Mouse (Mus musculus) cerebellum, adult 8-10 months (tissue): ENCODE data around the gene Prok2.

Experiments
- DNase-seq: peaks from one replicate; pipeline ENCODE4 v3.0.0; 2022

Prok2 gene

DNA sequence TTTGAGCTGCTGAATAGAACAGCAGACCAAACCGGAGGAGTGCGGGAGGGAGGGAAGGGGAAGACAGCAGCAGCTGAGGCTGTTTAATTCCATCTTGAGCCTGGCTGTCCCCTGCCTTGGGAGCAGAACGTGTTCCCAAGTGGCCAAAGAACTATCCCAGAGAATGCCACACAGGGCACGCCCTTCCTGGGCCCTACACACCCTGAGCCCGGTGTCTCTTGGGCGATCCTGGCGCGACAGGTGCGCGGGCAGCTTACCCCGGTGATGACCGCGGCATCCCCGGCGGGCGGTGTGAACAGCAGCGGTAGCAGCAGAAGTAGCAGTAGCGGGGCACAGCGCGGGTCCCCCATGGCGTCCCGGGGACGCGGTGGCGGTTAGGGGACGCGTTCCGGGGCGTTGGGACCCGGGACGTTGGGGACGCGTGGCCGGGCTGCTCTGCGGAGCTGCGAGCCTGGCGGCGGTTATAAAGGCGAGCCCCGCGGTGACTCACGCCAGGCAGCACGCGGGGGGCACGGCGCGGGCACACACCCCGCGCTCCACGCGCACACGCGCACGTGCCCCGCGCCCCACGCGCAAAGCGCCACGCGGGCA is at the start of gene Prok2:
Gene Prok2 (minus strand): TSS at position 422 of the 591 bp plus-strand sequence.
- DNase-seq: no peak

GRCm38 (mm10) chr6:99774680-99775079 is 48.5 kb upstream of the Prok2 start:
- DNase-seq: no peak

DNA sequence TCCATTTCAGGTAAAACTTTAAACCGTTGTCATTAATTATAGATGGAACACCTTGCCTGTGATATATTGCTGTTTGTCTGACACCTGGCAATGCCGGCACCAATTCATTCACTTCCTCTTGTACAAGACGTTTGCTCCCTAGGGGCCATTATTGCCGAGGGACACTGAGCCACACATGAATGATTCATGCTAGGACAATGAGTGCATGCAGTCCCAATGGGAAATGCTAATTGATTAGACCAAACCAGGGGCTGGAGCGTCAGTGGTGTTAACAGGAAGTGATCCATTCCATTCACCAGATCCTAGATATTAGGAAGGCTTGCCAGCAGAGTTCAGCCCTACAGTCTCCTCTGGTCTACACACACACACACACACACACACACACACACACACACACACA is 42.3 kb upstream of the Prok2 start:
- no peak for DNase-seq

DNA sequence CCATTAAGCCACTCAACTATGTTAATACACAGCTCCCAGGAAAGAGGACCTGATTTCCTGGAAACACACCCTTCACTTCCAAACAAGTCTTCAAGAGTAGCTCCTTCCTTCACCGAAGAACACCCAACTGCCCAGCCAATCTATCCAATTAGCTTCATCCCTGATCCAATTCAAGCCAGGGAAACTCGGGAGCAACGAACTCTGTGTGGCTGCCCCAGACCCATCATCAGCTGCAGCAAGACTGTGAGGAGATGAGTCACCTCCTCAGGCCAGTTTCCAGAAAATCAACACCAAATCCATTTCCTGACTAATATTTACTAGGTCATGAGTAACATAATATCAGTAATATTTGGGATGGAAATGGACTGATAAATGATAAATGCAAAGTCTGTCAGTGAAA is 38.7 kb upstream of the Prok2 start:
- no peak for DNase-seq

DNA sequence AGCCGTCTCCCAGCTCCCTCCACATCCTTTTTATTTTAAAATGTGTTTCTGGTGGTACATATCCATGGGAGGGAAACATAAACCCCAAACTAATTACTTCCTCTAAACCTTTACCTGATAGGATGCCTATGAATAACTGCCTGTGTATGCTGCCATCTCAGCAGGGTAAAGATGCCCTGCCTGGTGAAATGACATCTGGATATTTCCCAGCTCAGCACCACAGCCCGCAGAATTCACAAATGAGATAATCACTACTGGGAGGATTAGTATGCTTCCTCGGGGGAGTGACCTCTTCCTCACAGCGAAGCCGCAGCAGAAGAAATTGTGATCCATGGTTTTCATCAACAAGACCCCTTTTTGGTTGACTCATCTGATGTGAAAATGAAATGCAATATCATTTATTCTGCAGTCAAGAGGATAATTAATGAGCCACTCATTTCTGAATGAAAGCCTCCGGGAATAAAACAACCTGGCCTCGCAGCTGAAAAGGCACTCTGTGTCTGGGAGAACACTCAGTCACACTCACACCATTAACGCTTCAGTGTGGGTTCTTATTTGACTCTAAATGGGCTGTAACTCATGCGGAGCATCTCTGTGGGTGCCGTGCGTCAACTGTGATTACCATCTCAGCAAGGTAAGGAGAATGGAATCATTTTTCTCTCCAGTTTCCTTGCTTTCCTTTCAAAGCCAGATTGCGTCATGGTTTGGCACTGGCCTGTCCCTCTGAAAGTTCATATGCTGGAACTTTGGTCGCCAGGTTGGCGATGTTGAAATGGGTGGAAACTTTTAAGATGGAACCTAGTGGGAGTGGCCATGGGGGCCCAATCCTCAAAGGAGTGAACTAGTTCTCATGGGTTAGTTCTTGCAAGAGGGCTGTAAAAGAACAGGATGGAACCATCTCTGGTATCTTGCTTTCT is 36.1 kb upstream of the Prok2 start:
- DNase-seq: no peak

GRCm38 (mm10) chr6:99756105-99756504 is 29.9 kb upstream of the Prok2 start:
- DNase-seq: no peak

GRCm38 (mm10) chr6:99751308-99751707 is 25.1 kb upstream of the Prok2 start:
- no peak for DNase-seq

DNA sequence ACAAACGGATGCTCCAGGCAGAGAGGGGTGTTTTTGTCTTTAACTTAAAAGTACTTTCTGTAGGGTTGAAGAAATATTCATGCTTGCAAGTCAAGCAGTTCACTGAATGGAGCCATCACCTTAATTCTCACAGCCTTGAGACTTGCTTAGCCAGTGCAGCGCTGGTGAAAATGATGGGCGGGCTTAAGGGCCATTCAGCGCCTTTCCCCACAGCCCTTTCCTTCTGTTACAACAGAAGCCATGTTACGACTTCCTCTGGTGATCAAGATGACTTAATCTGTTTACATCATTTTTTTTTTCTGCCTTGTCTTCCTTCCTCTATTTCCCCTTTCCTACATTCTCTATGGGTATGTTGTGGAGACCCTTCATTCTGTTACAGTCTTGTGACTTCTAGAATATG is 20.1 kb upstream of the Prok2 start:
- no peak for DNase-seq

GRCm38 (mm10) chr6:99742866-99743265 is 16.7 kb upstream of the Prok2 start:
- no peak for DNase-seq

DNA sequence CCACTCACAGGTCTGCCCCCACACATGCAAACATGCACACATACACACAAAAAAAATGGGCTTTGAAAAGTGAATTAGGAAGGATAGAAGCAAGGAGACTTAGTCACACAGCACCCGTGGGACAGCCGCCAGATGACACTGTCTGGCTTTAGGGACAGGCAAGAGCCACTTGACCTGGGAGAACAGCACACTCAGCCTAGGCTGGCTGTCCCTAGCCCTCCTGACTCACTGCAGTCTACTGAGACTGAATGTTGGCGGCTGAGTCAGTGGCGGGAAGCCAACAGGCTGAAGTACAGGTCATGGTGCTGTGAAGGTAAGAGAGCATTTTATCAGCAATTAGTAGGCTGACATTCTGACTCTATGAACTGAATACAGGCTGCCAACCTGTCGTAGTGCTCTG is 8.5 kb upstream of the Prok2 start:
- DNase-seq: no peak

- no peak for DNase-seq
Observed at GRCm38 (mm10) chr6:99732673-99733072, 6.5 kb upstream of the Prok2 start.

DNA sequence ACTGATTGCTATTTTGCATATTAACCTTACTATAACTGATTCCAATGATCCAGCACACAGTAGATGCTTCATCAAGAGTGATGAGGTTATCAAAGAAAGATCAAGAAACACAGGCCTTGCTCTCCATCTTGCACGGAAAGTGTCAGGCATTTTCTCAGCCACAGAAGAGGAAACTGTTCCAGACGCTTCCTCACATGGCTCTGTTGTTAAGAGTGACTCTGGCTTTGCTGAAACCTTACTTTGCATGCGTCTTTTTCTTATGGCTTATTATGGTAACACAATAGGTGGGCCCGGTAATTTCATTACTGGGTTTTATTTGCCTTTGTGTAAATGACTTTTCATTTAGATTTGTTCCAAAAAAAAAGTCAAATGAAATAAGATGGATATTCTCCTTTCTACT is 5.7 kb upstream of the Prok2 start:
- no peak for DNase-seq

- no peak for DNase-seq
Observed at GRCm38 (mm10) chr6:99729853-99730252, 3.7 kb upstream of the Prok2 start.

DNA sequence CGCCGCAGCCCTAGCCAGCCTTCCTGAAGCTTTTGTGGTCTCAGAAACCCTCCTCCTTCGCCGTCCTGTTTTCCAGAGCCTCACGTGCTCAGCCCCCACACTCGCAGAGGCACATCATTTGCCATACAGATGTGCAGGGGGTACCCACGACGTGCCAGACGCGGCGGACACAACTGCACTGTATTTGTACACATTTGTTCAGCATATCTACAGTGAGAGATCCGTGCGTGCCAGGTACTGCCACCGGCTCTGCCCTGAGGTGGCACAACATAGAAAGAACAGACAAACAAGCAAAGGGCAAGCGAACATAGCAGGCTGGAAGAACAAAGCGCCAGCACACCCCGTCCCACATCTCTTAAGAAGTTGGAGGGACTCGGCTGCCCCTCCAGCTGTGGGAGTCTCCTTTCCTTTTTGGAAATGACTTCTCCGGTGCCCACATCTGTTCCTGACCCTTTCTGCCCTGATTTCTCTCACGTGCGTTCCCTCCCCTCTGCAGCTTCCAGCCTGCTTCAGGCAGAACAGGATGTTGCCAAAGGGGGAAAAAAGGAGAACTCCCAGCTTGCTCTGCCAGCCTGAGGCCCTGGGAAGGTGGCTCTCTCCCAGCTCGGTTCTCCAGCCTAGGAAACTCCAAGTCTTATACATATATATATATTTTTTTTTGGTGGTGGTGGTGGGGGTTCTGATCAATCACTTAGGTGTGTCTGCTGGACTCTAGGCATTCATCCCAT is 548 bp upstream of the Prok2 start:
- no peak for DNase-seq

DNA sequence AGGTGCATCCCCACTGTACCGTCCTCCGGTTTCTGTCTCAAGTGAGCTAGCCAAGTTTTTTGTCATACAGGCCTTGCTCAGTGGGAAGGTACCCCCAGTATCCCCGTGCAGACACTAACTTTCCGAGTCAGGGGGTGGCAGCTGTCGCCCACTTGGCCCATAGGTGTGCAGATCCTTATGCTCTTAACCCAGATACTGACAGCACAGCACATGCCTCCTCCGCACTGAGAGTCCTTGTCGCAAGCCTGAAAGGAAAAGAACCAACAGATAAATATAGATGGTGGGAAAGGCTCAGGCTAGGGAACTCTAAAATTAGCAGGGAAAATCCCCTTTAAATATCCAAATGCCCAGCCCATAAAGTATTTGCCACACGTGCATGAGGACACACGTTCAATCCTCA is 3.8 kb downstream of the Prok2 start:
- no peak for DNase-seq

GRCm38 (mm10) chr6:99721032-99721431 is 5.2 kb downstream of the Prok2 start:
- no peak for DNase-seq

GRCm38 (mm10) chr6:99715913-99716312 is 10.3 kb downstream of the Prok2 start:
- no peak for DNase-seq

- DNase-seq: no peak
Observed at GRCm38 (mm10) chr6:99715191-99715590, 11.0 kb downstream of the Prok2 start.

GRCm38 (mm10) chr6:99713256-99713655 is 12.9 kb downstream of the Prok2 start:
- DNase-seq: no peak

GRCm38 (mm10) chr6:99711576-99712101 is 14.6 kb downstream of the Prok2 start:
- DNase-seq: no peak

DNA sequence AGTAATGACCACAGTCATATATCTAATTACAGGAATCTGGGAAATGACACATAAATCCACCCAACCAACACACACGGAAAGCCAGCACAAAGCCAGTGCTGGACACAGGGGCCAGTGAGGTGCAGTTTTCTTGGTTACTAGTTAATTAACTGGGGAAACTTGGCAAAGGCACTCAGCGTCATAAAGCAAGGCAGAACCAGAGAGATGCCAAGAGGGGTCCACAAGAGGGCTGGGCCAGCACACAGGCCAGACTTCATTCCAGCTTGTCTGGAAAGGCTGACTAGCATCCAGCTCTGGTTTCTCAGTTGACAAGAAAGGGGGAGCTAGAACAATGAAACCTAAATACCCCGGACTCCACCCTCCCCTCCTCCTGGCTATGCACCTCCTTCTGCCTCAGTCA is 25.7 kb downstream of the Prok2 start:
- no peak for DNase-seq

DNA sequence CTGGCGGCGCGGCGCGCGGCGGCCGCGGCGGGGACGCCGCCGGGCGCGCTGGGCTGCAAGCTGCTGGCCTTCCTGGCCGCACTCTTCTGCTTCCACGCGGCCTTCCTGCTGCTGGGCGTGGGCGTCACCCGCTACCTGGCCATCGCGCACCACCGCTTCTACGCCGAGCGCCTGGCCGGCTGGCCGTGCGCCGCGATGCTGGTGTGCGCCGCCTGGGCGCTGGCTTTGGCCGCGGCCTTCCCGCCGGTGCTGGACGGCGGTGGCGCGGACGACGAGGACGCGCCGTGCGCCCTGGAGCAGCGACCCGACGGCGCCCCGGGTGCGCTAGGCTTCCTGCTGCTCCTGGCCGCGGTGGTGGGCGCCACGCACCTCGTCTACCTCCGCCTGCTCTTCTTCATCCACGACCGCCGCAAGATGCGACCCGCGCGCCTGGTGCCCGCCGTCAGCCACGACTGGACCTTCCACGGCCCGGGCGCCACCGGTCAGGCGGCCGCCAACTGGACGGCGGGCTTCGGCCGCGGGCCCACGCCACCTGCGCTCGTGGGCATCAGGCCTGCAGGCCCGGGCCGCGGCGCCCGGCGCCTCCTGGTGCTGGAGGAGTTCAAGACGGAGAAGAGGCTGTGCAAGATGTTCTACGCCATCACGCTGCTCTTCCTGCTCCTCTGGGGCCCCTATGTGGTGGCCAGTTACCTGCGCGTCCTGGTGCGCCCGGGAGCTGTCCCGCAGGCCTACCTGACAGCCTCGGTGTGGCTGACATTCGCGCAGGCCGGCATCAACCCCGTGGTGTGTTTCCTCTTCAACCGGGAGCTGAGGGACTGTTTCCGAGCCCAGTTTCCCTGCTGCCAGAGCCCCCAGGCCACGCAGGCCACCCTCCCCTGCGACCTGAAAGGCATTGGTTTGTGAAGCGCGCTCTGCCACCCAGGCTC is 33.0 kb downstream of the Prok2 start:
- peak; percentile 50 for DNase-seq
